Mouse (Mus musculus) limb, embryonic 14.5 days (tissue): ENCODE measurements around the gene Myof. TPM values are rescaled to one million over a fixed set of nuclear protein-coding genes. Genes with fewer than 3 reads are reported as not detected.

Experiments
- ATAC-seq: fragments of 200-750 bp; cut with Nextera tagmentation; 2 replicates; pipeline ENCODE4 v1.8.0; 2017; ENCODE audit warnings: low read depth, moderate number of reproducible peaks, moderate TSS enrichment; ENCODE audit not compliant: low FRiP score
- DNase-seq: peaks from one replicate; pipeline ENCODE4 v3.0.0-alpha.2; 2015; ENCODE audit warnings: low spot score
- H3K27ac ChIP-seq: fragments of 300-500 bp; sonication (generic); replicated peaks from 2 replicates; pipeline ENCODE4 v1.5.1; 2014; ENCODE audit warnings: low read depth, mild to moderate bottlenecking, low read length, moderate library complexity, mixed read lengths
- H3K27me3 ChIP-seq: fragments of 300-500 bp; sonication (generic); 2 replicates; pipeline ENCODE4 v1.6.1; 2014; ENCODE audit warnings: low read length, mixed read lengths; ENCODE audit not compliant: control insufficient read depth, insufficient read depth
- H3K36me3 ChIP-seq: fragments of 300-500 bp; sonication (generic); 2 replicates; pipeline ENCODE4 v1.6.1; 2014; ENCODE audit warnings: mild to moderate bottlenecking, low read length, moderate library complexity, mixed read lengths; ENCODE audit not compliant: control insufficient read depth, insufficient read depth
- H3K4me1 ChIP-seq: fragments of 300-500 bp; sonication (generic); 2 replicates; pipeline ENCODE4 v1.6.1; 2014; ENCODE audit warnings: antibody characterized with exemption, low read length, mixed read lengths; ENCODE audit not compliant: control insufficient read depth, insufficient read depth
- H3K4me2 ChIP-seq: fragments of 300-500 bp; sonication (generic); replicated peaks from 2 replicates; pipeline ENCODE4 v1.6.1; 2014; ENCODE audit warnings: low read depth, mild to moderate bottlenecking, low read length, moderate library complexity; ENCODE audit not compliant: severe bottlenecking
- H3K4me3 ChIP-seq: fragments of 300-500 bp; sonication (generic); replicated peaks from 2 replicates; pipeline ENCODE4 v1.5.1; 2014; ENCODE audit warnings: low read length
- H3K9ac ChIP-seq: fragments of 300-500 bp; sonication (generic); 2 replicates; pipeline ENCODE4 v1.6.1; 2014; ENCODE audit warnings: mild to moderate bottlenecking, low read depth, low read length, moderate library complexity; ENCODE audit not compliant: severe bottlenecking
- H3K9me3 ChIP-seq: fragments of 300-500 bp; sonication (generic); 2 replicates; pipeline ENCODE4 v1.6.1; 2016; ENCODE audit warnings: low read length; ENCODE audit not compliant: control insufficient read depth
- POLR2A ChIP-seq: fragments of 200-500 bp; IDR thresholded peaks from 2 replicates; pipeline ENCODE4 v1.8.0; 2012; ENCODE audit warnings: inconsistent platforms, mild to moderate bottlenecking, moderate library complexity, borderline replicate concordance; ENCODE audit not compliant: insufficient read depth, insufficient read length; ENCODE audit errors: extremely low read depth
- WGBS: fragments of 180-500 bp; shearing (Covaris S2); extraction: QIAGEN DNeasy Blood & Tissue Kit; methylation state at CpG from one replicate; pipeline ENCODE4 v1.1.7; 2014; 5-methylcytosine and 5-hydroxymethylcytosine counted together
- polyA plus RNA-seq, 2 experiments: library from polyadenylated mRNA; depleted of rRNA in 1 of 2; stranded (reverse) in 1 of 2; unstranded in 1 of 2; fragments of >200 nt; fragmentation: Nextera tagmentation in 1 of 2; extraction: Ambion mirVana in 1 of 2; gene quantifications; 2 replicates each; pipeline versions ENCODE4 v1.2.1 to v1.2.3; 2012 to 2014

Gene Myof
- polyA plus RNA-seq, 2 experiments = 21.8 to 35.9 TPM

- H3K9me3 ChIP-seq = no peaks in the 10 kb centered on the region
- no peak for TF ChIP-seq POLR2A
- no peaks in the 10 kb centered on the region for H3K4me1 ChIP-seq
- H3K27ac ChIP-seq = no peak overlapping the region
- H3K9ac ChIP-seq = no peak overlapping the region
- H3K4me2 ChIP-seq = no peak overlapping the region
- no peak for ATAC-seq
- H3K36me3 ChIP-seq = 0 out of 2 replicates have a peak, but pooled peaks cover 8% of the 10 kb centered on the region
- WGBS = 82% methylated on average over 10 of the region's 10 CpGs
- DNase-seq = no peak
- H3K4me3 ChIP-seq = no peak overlapping the region
- no peaks in the 10 kb centered on the region for H3K27me3 ChIP-seq
Measured at GRCm38 (mm10) chr19:37959543-37960215, 83.7 kb downstream of the Myof start.

DNA sequence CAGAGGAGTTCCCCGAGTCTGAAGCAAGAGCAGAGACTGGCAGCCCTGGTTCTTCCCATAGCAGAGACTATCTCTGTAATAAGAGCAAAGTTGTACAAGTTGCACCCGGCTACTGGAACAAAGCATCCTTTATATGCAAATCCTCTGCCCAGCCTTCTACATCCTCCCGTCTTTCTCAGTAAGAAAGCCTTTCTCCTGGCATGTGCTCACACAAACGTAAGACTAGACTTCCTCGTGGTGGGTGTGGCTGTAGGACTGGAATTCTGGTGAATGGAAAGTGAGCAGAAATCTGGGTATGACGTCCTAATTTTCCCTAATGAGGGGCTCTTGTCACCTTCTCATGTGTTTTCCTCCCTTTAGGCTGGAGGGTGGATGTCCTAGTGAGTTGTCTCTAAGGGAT, 84.3 kb downstream of the Myof start:
- no peak overlapping the region for H3K27ac ChIP-seq

DNA sequence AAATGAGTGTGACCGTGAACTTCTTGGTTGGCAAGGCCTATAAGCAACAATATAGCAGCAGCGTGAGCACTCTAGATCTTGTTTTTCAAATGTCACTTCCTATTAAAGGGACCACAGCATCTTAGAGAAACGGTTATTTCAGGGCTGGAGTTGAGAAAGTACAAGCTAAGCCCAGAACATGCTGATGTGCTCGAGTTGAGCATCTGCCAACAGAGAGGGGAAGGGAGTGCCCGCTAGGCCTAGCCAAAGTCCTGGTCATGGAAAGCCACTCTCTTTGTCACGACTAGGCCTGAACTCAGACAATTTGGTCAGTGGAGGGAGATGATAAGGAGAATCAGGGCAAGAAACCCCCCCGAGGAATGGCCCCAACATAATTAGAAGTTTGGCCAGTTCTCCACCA, 86.1 kb downstream of the Myof start:
- no peak for TF ChIP-seq POLR2A

More for the DNA sequence above, 84.3 kb downstream of the Myof start:
- no peaks in the 10 kb centered on the region for H3K4me1 ChIP-seq
- no peaks in the 10 kb centered on the region for H3K27me3 ChIP-seq
- H3K4me2 ChIP-seq = no peak overlapping the region
- no peak for TF ChIP-seq POLR2A
- H3K36me3 ChIP-seq = 0 out of 2 replicates have a peak, but pooled peaks cover 8% of the 10 kb centered on the region
- H3K9ac ChIP-seq = no peak overlapping the region
- no peak overlapping the region for H3K4me3 ChIP-seq
- DNase-seq = no peak
- whole genome bisulfite sequencing = 57% methylated on average over 6 of the region's 6 CpGs
- no peak for ATAC-seq
- H3K9me3 ChIP-seq = no peaks in the 10 kb centered on the region

DNA sequence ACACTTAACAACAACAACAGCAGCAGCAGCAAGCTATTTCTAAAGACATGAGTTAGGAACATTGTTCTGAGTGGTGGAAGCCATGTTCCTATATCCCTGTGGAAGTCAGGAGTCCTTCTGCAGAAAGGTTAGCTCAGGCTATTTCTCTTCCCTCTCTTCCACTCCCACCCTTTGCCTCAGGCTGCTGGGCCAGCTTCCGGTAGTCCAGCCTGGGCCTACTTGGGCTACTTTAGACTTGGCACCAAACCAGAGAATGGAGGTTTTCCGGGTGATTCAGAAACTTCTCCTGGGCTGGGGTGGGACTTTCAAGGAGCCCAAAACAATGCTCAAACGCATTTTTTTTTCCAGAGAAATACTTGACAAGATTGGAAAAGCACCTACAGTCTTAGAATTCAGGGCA, 87.4 kb downstream of the Myof start:
- Histone ChIP-seq H3K4me3 (no peak overlapping the region), H3K9me3 (no peaks in the 10 kb centered on the region), H3K9ac (no peak overlapping the region), H3K27me3 (no peaks in the 10 kb centered on the region), H3K4me2 (no peak overlapping the region), H3K4me1 (no peaks in the 10 kb centered on the region), H3K36me3 (0 out of 2 replicates have a peak, but pooled peaks cover 8% of the 10 kb centered on the region), H3K27ac (no peak overlapping the region)
- DNase-seq = no peak
- 70% methylated on average over 3 of the region's 3 CpGs for WGBS
- no peak for ATAC-seq
- TF ChIP-seq POLR2A = no peak

More for the DNA sequence above, 86.1 kb downstream of the Myof start:
- ATAC-seq (no peak), DNase-seq (no peak)
- Histone ChIP-seq H3K9me3 (no peaks in the 10 kb centered on the region), H3K4me3 (no peak overlapping the region), H3K36me3 (0 out of 2 replicates have a peak, but pooled peaks cover 8% of the 10 kb centered on the region), H3K27ac (no peak overlapping the region), H3K4me2 (no peak overlapping the region), H3K4me1 (no peaks in the 10 kb centered on the region), H3K27me3 (no peaks in the 10 kb centered on the region), H3K9ac (no peak overlapping the region)
- 79% methylated on average over 7 of the region's 7 CpGs for WGBS

DNA sequence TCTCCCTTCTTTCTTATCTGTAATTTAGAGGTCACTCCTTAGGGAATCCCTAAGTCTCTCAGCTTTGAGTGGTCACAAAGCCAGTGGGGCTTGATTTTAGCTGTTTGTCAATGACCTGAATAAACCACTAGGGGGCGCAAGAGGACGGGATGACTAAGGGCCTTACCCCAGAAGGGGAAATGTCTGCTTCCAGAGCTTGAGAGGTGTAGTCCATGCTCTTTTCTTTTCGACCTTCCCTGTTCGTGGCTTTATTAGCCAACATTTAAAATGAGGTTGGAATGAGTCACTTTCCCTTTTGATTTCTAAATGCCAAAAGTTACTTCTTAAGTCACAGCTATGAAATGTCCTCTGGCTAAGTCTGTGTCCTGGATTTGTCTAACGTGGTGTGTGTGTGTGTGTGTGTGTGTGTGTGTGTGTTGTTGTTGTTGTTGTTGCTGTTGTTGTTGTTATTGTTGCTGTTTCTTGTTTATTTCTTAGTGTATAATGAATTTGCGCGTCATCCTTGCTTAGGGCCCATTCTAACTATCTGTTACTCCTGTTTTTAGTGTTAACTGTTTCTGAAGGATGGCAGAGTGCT, 87.9 kb downstream of the Myof start:
- WGBS = 34% methylated on average over 7 of the region's 7 CpGs
- no peak for TF ChIP-seq POLR2A
- ATAC-seq = peak; percentile 74; the same call in 1 of the 2 replicates

More for the DNA sequence above, 87.9 kb downstream of the Myof start:
- Histone ChIP-seq H3K4me1 (no peaks in the 10 kb centered on the region), H3K9me3 (no peaks in the 10 kb centered on the region), H3K9ac (no peak overlapping the region), H3K36me3 (peaks cover 9% of the 10 kb centered on the region), H3K27me3 (no peaks in the 10 kb centered on the region), H3K4me2 (no peak overlapping the region), H3K4me3 (no peak overlapping the region), H3K27ac (no peak overlapping the region)
- peak; percentile 87 for DNase-seq
